Mouse (Mus musculus) kidney, embryonic 16.5 days (tissue): ENCODE measurements at regions not wholly inside any gene's neighbourhood (a gene's known extent, or its start where the extent isn't known, plus 50 kb on each side); places are given as distances from the start of the nearest gene placed in this dataset.

Experiments used
- ATAC-seq: fragments of 200-750 bp; cut with Nextera tagmentation; 2 replicates; pipeline ENCODE4 v1.8.0; 2017; ENCODE audit warnings: moderate TSS enrichment; ENCODE audit not compliant: low FRiP score, low TSS enrichment
- H3K27ac ChIP-seq: fragments of 300-500 bp; sonication (generic); 2 replicates; pipeline ENCODE4 v1.5.1; 2014; ENCODE audit warnings: low read length
- H3K27me3 ChIP-seq: fragments of 300-500 bp; sonication (generic); 2 replicates; pipeline ENCODE4 v1.6.1; 2014; ENCODE audit warnings: low read length, control low read depth, mixed read lengths; ENCODE audit not compliant: insufficient read depth
- H3K36me3 ChIP-seq: fragments of 300-500 bp; sonication (generic); 2 replicates; pipeline ENCODE4 v1.6.1; 2014; ENCODE audit warnings: low read length, control low read depth, mixed read lengths; ENCODE audit not compliant: insufficient read depth
- H3K4me1 ChIP-seq: fragments of 300-500 bp; sonication (generic); 2 replicates; pipeline ENCODE4 v1.6.1; 2014; ENCODE audit warnings: low read length, control low read depth, mixed read lengths; ENCODE audit not compliant: insufficient read depth
- H3K4me2 ChIP-seq: fragments of 300-500 bp; sonication (generic); replicated peaks from 2 replicates; pipeline ENCODE4 v1.6.1; 2014; ENCODE audit warnings: low read depth, low read length
- H3K4me3 ChIP-seq: fragments of 300-500 bp; sonication (generic); 2 replicates; pipeline ENCODE4 v1.5.1; 2014; ENCODE audit warnings: mild to moderate bottlenecking, low read length
- H3K9ac ChIP-seq: fragments of 300-500 bp; sonication (generic); replicated peaks from 2 replicates; pipeline ENCODE4 v1.6.1; 2014; ENCODE audit warnings: low read length
- H3K9me3 ChIP-seq: fragments of 300-500 bp; sonication (generic); 2 replicates; pipeline ENCODE4 v1.6.1; 2016; ENCODE audit warnings: low read length, control low read depth
- WGBS: fragments of 180-500 bp; shearing (Covaris S2); extraction: QIAGEN DNeasy Blood & Tissue Kit; methylation state at CpG from one replicate; pipeline ENCODE4 v1.1.7; 2014; 5-methylcytosine and 5-hydroxymethylcytosine counted together

DNA sequence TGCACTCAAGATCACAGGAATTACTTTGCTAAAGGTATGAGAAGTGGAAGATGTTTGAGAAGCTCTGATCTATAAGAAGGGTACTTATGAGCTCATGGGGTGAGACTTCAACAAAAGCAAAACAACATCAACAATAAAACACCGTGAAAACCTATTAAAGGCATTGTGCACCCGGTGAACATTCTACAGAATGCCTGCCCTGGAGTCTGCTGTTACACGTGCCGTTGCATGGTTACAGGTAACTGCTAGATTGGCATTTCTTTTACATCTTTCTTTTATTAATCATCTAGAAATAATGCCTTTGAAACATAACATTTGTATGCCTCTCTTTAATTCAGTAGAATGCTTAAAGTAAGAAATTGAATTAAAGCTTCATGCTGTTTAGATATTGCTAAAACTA, 661.0 kb downstream of the Pcdh18 start:
- no peak overlapping the region for H3K4me3 ChIP-seq
- H3K36me3 ChIP-seq: no peaks in the 10 kb centered on the region
- no peaks in the 10 kb centered on the region for H3K9me3 ChIP-seq
- H3K27ac ChIP-seq: no peak overlapping the region
- no peak for ATAC-seq
- H3K4me2 ChIP-seq: no peak overlapping the region
- 87% methylated on average over 4 of the region's 4 CpGs for WGBS
- H3K27me3 ChIP-seq: no peaks in the 10 kb centered on the region
- H3K4me1 ChIP-seq: no peaks in the 10 kb centered on the region
- H3K9ac ChIP-seq: no peak overlapping the region

- H3K4me1 ChIP-seq: no peaks in the 10 kb centered on the region
- H3K27me3 ChIP-seq: no peaks in the 10 kb centered on the region
- H3K27ac ChIP-seq: no peak overlapping the region
- H3K9me3 ChIP-seq: no peaks in the 10 kb centered on the region
- WGBS: 29% methylated on average over 11 of the region's 11 CpGs
- H3K9ac ChIP-seq: no peak overlapping the region
- ATAC-seq: peak; percentile 70; the same call in 1 of the 2 replicates
- no peak overlapping the region for H3K4me3 ChIP-seq
- H3K4me2 ChIP-seq: no peak overlapping the region
- no peaks in the 10 kb centered on the region for H3K36me3 ChIP-seq
These were observed 663.1 kb downstream of the Pcdh18 start for GRCm38 (mm10) chr3:49093818-49094680.

GRCm38 (mm10) chr3:49068801-49069200, 688.3 kb downstream of the Pcdh18 start:
- Histone ChIP-seq H3K27me3 (no peaks in the 10 kb centered on the region), H3K4me1 (no peaks in the 10 kb centered on the region), H3K27ac (no peak overlapping the region), H3K9ac (no peak overlapping the region), H3K9me3 (no peaks in the 10 kb centered on the region), H3K36me3 (no peaks in the 10 kb centered on the region), H3K4me2 (no peak overlapping the region), H3K4me3 (no peak overlapping the region)
- no peak for ATAC-seq

GRCm38 (mm10) chr3:49062081-49062480, 695.0 kb downstream of the Pcdh18 start:
- no peak overlapping the region for H3K9ac ChIP-seq
- H3K27ac ChIP-seq: no peak overlapping the region
- no peak overlapping the region for H3K4me3 ChIP-seq
- H3K4me1 ChIP-seq: no peaks in the 10 kb centered on the region
- H3K27me3 ChIP-seq: no peaks in the 10 kb centered on the region
- H3K4me2 ChIP-seq: no peak overlapping the region
- 78% methylated on average over 9 of the region's 9 CpGs for WGBS
- ATAC-seq: no peak
- H3K9me3 ChIP-seq: no peaks in the 10 kb centered on the region
- H3K36me3 ChIP-seq: no peaks in the 10 kb centered on the region

GRCm38 (mm10) chr3:49032981-49033380, 724.1 kb downstream of the Pcdh18 start:
- no peak overlapping the region for H3K4me2 ChIP-seq
- no peaks in the 10 kb centered on the region for H3K4me1 ChIP-seq
- WGBS: 61% methylated on average over 5 of the region's 5 CpGs
- no peak overlapping the region for H3K4me3 ChIP-seq
- H3K9ac ChIP-seq: no peak overlapping the region
- H3K27ac ChIP-seq: no peak overlapping the region
- H3K27me3 ChIP-seq: no peaks in the 10 kb centered on the region
- H3K9me3 ChIP-seq: no peaks in the 10 kb centered on the region
- no peaks in the 10 kb centered on the region for H3K36me3 ChIP-seq
- peak; percentile 54; the same call in 1 of the 2 replicates for ATAC-seq

GRCm38 (mm10) chr3:49009211-49009967, 747.7 kb downstream of the Pcdh18 start:
- no peaks in the 10 kb centered on the region for H3K36me3 ChIP-seq
- H3K27me3 ChIP-seq: no peaks in the 10 kb centered on the region
- WGBS: 74% methylated on average over 6 of the region's 6 CpGs
- H3K9me3 ChIP-seq: no peaks in the 10 kb centered on the region
- no peak for ATAC-seq
- H3K4me2 ChIP-seq: no peak overlapping the region
- H3K27ac ChIP-seq: no peak overlapping the region
- no peak overlapping the region for H3K4me3 ChIP-seq
- no peaks in the 10 kb centered on the region for H3K4me1 ChIP-seq
- no peak overlapping the region for H3K9ac ChIP-seq
